ENCODE assay signal across 8 mouse cellular contexts in the genomic region with DNA sequence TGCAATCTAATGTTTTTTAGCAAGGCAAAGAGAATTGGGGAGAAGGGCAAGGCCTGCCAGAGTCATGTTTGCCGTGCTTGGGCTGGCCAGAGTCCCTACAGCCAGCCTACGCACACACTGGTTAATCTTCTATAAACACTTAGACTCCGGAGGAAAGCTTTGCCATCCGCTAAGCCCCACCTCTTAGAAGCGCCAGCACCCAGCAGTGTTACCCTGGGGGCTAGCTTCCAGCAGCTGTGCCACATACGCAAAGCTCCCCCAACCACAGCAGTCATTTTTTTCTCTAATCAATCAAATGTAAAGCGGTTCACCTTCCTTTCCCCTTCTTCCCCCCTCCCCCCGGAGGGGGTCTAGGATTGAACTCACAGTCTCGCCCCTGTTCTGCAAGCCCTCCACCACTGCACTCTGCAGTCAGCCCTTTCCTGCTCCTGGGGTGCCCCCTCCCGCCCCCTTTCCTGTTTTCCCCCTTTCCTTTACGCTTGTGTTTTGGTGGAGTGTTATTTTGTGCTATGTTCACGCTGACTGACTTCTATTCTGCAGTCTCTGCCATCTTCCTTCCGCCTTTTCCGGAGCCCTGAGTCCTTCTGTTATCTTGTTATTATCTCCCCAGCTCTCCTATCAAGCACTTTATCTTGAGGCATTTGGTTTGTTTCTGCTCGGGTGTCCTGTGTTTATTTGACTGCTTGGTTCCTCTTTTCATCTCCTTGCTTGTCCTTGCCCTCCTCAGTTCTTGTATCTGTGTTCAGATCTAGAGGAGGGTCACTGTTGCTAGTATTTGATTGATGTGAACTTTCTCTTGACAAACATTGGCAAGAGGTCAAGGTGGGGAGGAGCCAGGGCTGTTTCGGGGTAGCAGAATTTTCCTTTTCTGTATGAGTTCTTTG. TPM values are rescaled to one million over a fixed set of nuclear protein-coding genes. Genes with fewer than 3 reads are reported as not detected.
DNase-seq lines count a peak whose midpoint lies in the region; ATAC-seq lines count a peak whose summit lies in the region.

No protein-coding gene starts in this region.

- WGBS in embryonic facial prominence, embryonic 13.5 days: 14% methylated on average over 16 of the region's 16 CpGs

- H3K27ac ChIP-seq in embryonic facial prominence, embryonic 13.5 days: peak overlapping the region; percentile 48; the same call in 1 of the 2 replicates

- ATAC-seq in embryonic facial prominence, embryonic 13.5 days (ENCODE audit: insufficient number of reproducible peaks, insufficient read depth, low FRiP score, low TSS enrichment, low read depth): no peak

- H3K4me1 ChIP-seq in embryonic facial prominence, embryonic 13.5 days: peaks cover 30% of the 10 kb centered on the region

- peak overlapping the region; percentile 39 for H3K4me2 ChIP-seq in embryonic facial prominence, embryonic 13.5 days

- H3K9ac ChIP-seq in embryonic facial prominence, embryonic 13.5 days: peak overlapping the region; percentile 27; the same call in 1 of the 2 replicates

- H3K9me3 ChIP-seq in embryonic facial prominence, embryonic 13.5 days: no peaks in the 10 kb centered on the region

- H3K27me3 ChIP-seq in embryonic facial prominence, embryonic 13.5 days: 0 out of 2 replicates have a peak, but pooled peaks cover 3% of the 10 kb centered on the region

- H3K4me3 ChIP-seq in embryonic facial prominence, embryonic 13.5 days: no peak overlapping the region

- no peaks in the 10 kb centered on the region for H3K36me3 ChIP-seq in embryonic facial prominence, embryonic 13.5 days

- DNase-seq in urinary bladder, postnatal 14 days (ENCODE audit: low spot score): peak; percentile 62
- DNase-seq in urinary bladder, postnatal 4 days (ENCODE audit: low spot score in 2 of 2): no peak
- peak; percentile 23 for DNase-seq in kidney, adult 9 months
- DNase-seq in lung, postnatal 36 days: peak; percentile 80
- peak; percentile 50 for DNase-seq in thymus, postnatal 14 days
- no peak for DNase-seq in layer of hippocampus, postnatal 10 days (ENCODE audit: low spot score in 2 of 2)
- DNase-seq in gastrocnemius, adult 18-20 months (ENCODE audit: low spot score): no peak

RNA-seq across cellular contexts. Expression of a gene that starts 15.0 kb away (rescaled TPM):
- 0.06 and 0.08 TPM in 2 replicates for polyA plus RNA-seq in embryonic facial prominence, embryonic 13.5 days (2015; fragmentation: Nextera tagmentation; extraction: Ambion mirVana)
- under 1 TPM; 0.18 to 0.48 TPM for total RNA-seq in layer of hippocampus, postnatal 10 days (2021)
- not detected for total RNA-seq in gastrocnemius, adult 18-20 months (2021)

Comparison
In these comparisons a context has a peak if more than half of its experiments do, and no peak if none do; other contexts are left out.
1. DNase-seq: peak in urinary bladder, postnatal 14 days (single experiment), kidney, adult 9 months (single experiment), lung, postnatal 36 days (single experiment) and thymus, postnatal 14 days (single experiment); none in urinary bladder, postnatal 4 days (0 of 2), layer of hippocampus, postnatal 10 days (0 of 2) and gastrocnemius, adult 18-20 months (single experiment).